Mouse (Mus musculus) olfactory bulb, adult 2 months (tissue): Measurements from ENCODE around the gene RPS10-NUDT3.

ENCODE experiments used
- CTCF ChIP-seq: fragments of 200-500 bp; IDR thresholded peaks from 2 replicates; pipeline ENCODE4 v1.5.1; 2012; ENCODE audit warnings: low read depth, mild to moderate bottlenecking, low read length, moderate library complexity; ENCODE audit not compliant: insufficient read depth
- POLR2A ChIP-seq: fragments of 200-500 bp; IDR thresholded peaks from 2 replicates; pipeline ENCODE4 v1.6.1; 2012; ENCODE audit warnings: mild to moderate bottlenecking, low read depth, low read length, moderate library complexity; ENCODE audit not compliant: insufficient read depth

- TF ChIP-seq CTCF (no peak), POLR2A (no peak)
Observed at GRCm38 (mm10) chr17:27576056-27576455, 59.0 kb downstream of the RPS10-NUDT3 start.
